Mouse (Mus musculus) layer of hippocampus, postnatal 14 days (tissue): ENCODE data around the gene Robo2. TPM values are rescaled to one million over a fixed set of nuclear protein-coding genes. Genes with fewer than 3 reads are reported as not detected.

ENCODE experiments used
- DNase-seq, 2 experiments: peaks; one replicate each; pipeline ENCODE4 v3.0.0; 2021 to 2022; ENCODE audit warnings: low spot score in 2 of 2, mixed read lengths in 1 of 2
- long read RNA-seq, 2 experiments: library from polyadenylated mRNA; stranded (forward); transcript quantifications; one replicate each; pipeline ENCODE4 v2.0.0; 2021
- total RNA-seq, 2 experiments: library from RNA; stranded (reverse); gene quantifications; 2 replicates each; pipeline ENCODE4 v1.2.3; 2021

Robo2 gene
- total RNA-seq: 100 to 1,000 TPM; 127 to 130 TPM
- long read RNA-seq, experiment 1, partial matches to known transcripts: 6 of 10 reads
- long read RNA-seq, experiment 1, other reads (novel, unspliced or antisense): 4 of 10 reads
- long read RNA-seq, experiment 2, full-length matches to known transcripts: 1 of 10 reads
- long read RNA-seq, experiment 2, partial matches to known transcripts: 4 of 10 reads
- long read RNA-seq, experiment 2, other reads (novel, unspliced or antisense): 5 of 10 reads

GRCm38 (mm10) chr16:74411481-74412251 lies at the start of gene Robo2:
Gene Robo2 (minus strand): TSS chr16:74411825.
- DNase-seq: peak; percentile 30 to 54

GRCm38 (mm10) chr16:74458138-74458537 lies 46.5 kb upstream of the Robo2 start:
- no peak for DNase-seq

GRCm38 (mm10) chr16:74457736-74458135 lies 46.1 kb upstream of the Robo2 start:
- DNase-seq: no peak

- DNase-seq: no peak
Observed at GRCm38 (mm10) chr16:74456808-74457470, 45.3 kb upstream of the Robo2 start.

- DNase-seq: no peak
Observed at GRCm38 (mm10) chr16:74455179-74455578, 43.6 kb upstream of the Robo2 start.

GRCm38 (mm10) chr16:74448025-74448424 lies 36.4 kb upstream of the Robo2 start:
- DNase-seq: no peak

GRCm38 (mm10) chr16:74427071-74427470 lies 15.4 kb upstream of the Robo2 start:
- no peak for DNase-seq

GRCm38 (mm10) chr16:74420324-74420723 lies 8.7 kb upstream of the Robo2 start:
- no peak for DNase-seq

- DNase-seq: peak; percentile 68 to 71
Observed at GRCm38 (mm10) chr16:74412471-74413291, 1.1 kb upstream of the Robo2 start.

GRCm38 (mm10) chr16:74411021-74411420 lies 604 bp downstream of the Robo2 start:
- DNase-seq: no peak

- no peak for DNase-seq
Observed at GRCm38 (mm10) chr16:74410125-74410524, 1.5 kb downstream of the Robo2 start.

- no peak for DNase-seq
Observed at GRCm38 (mm10) chr16:74409548-74409947, 2.1 kb downstream of the Robo2 start.

- DNase-seq: no peak
Observed at GRCm38 (mm10) chr16:74408566-74408965, 3.1 kb downstream of the Robo2 start.

- DNase-seq: peak in 1 of 2 experiments; percentile 23
Observed at GRCm38 (mm10) chr16:74397291-74397690, 14.3 kb downstream of the Robo2 start.

GRCm38 (mm10) chr16:74395678-74396077 lies 15.9 kb downstream of the Robo2 start:
- no peak for DNase-seq

GRCm38 (mm10) chr16:74379458-74379857 lies 32.2 kb downstream of the Robo2 start:
- DNase-seq: no peak

- peak in 1 of 2 experiments; percentile 8 for DNase-seq
Observed at GRCm38 (mm10) chr16:74375342-74375940, 36.2 kb downstream of the Robo2 start.

- no peak for DNase-seq
Observed at GRCm38 (mm10) chr16:74374540-74374939, 37.1 kb downstream of the Robo2 start.

- no peak for DNase-seq
Observed at GRCm38 (mm10) chr16:74373407-74373806, 38.2 kb downstream of the Robo2 start.

GRCm38 (mm10) chr16:74372876-74373275 lies 38.7 kb downstream of the Robo2 start:
- DNase-seq: no peak

- DNase-seq: no peak
Observed at GRCm38 (mm10) chr16:74348437-74348836, 63.2 kb downstream of the Robo2 start.
